Mouse (Mus musculus) MEL (cell line): ENCODE data around the gene E4f1. TPM values are rescaled to one million over a fixed set of nuclear protein-coding genes. Genes with fewer than 3 reads are reported as not detected.

Experiments used
- DNase-seq: peaks from one replicate; pipeline ENCODE4 v3.0.0; 2011; ENCODE audit warnings: low read depth, low spot score
- H3K27ac ChIP-seq: 2 replicates; pipeline ENCODE4 v1.5.1; 2012; ENCODE audit warnings: low read depth, mild to moderate bottlenecking, control low read depth, low read length, moderate library complexity; ENCODE audit not compliant: control insufficient read depth
- H3K27me3 ChIP-seq, 2 experiments: fragments of 150-350 bp in 1 of 2; sonication (generic) in 1 of 2; 2 replicates each; pipeline ENCODE4 v1.6.1; 2012; ENCODE audit warnings: low read length in 2 of 2, mild to moderate bottlenecking in 2 of 2, improper control_type of control experiment in 1 of 2, moderate library complexity in 1 of 2; ENCODE audit not compliant: insufficient read depth in 2 of 2, control insufficient read depth in 1 of 2
- H3K36me3 ChIP-seq, 2 experiments: 2 replicates each; pipeline ENCODE4 v1.6.1; 2012 to 2014; ENCODE audit warnings: low read length in 2 of 2, improper control_type of control experiment in 1 of 2, inconsistent platforms in 1 of 2, mild to moderate bottlenecking in 1 of 2; ENCODE audit not compliant: insufficient read depth in 2 of 2, control insufficient read depth in 1 of 2
- H3K4me1 ChIP-seq, 2 experiments: fragments of 150-350 bp in 1 of 2; sonication (generic) in 1 of 2; 2 replicates each; pipeline ENCODE4 v1.6.1; 2012; ENCODE audit warnings: low read length in 2 of 2, improper control_type of control experiment in 1 of 2, mild to moderate bottlenecking in 1 of 2; ENCODE audit not compliant: insufficient read depth in 2 of 2, control insufficient read depth in 1 of 2
- H3K4me3 ChIP-seq, 2 experiments: fragments of 150-350 bp in 1 of 2; sonication (generic) in 1 of 2; 2 replicates each; pipeline ENCODE4 v1.5.1; 2012; ENCODE audit warnings: low read depth in 2 of 2, low read length in 2 of 2, mild to moderate bottlenecking in 2 of 2, moderate library complexity in 2 of 2, control low read depth in 1 of 2, improper control_type of control experiment in 1 of 2; ENCODE audit not compliant: control insufficient read depth in 1 of 2, insufficient read depth in 1 of 2
- H3K79me2 ChIP-seq: 2 replicates; pipeline ENCODE4 v1.6.1; 2012; ENCODE audit warnings: mild to moderate bottlenecking, low read length, moderate library complexity; ENCODE audit not compliant: control insufficient read depth, poor library complexity, insufficient read depth
- H3K9ac ChIP-seq: 2 replicates; pipeline ENCODE4 v1.6.1; 2012; ENCODE audit warnings: low read depth, mild to moderate bottlenecking, control low read depth, low read length, moderate library complexity; ENCODE audit not compliant: control insufficient read depth, poor library complexity, severe bottlenecking
- H3K9me3 ChIP-seq: fragments of 150-350 bp; sonication (generic); replicated peaks from 2 replicates; pipeline ENCODE4 v1.6.1; 2012; ENCODE audit warnings: mild to moderate bottlenecking, low read length, improper control_type of control experiment, moderate library complexity; ENCODE audit not compliant: insufficient read depth
- CHD1 ChIP-seq: IDR thresholded peaks from 2 replicates; pipeline ENCODE4 v1.6.1; 2012; ENCODE audit warnings: low read depth, mild to moderate bottlenecking, inconsistent platforms, low read length, improper control_type of control experiment
- CHD2 ChIP-seq: IDR thresholded peaks from 2 replicates; pipeline ENCODE4 v1.6.1; 2011; ENCODE audit warnings: low read length, improper control_type of control experiment
- CTCF ChIP-seq, 3 experiments: IDR thresholded peaks in 2 of 3; conservative IDR thresholded peaks in 1 of 3; 2 replicates each; pipeline ENCODE4 v1.5.1; 2011 to 2012; ENCODE audit warnings: low read length in 3 of 3, low read depth in 2 of 3, mild to moderate bottlenecking in 2 of 3, improper control_type of control experiment in 1 of 3, inconsistent platforms in 1 of 3, mixed read lengths in 1 of 3, moderate library complexity in 1 of 3; ENCODE audit not compliant: control insufficient read depth in 1 of 3, insufficient read depth in 1 of 3, poor library complexity in 1 of 3, severe bottlenecking in 1 of 3
- ELF1 ChIP-seq: IDR thresholded peaks from 2 replicates; pipeline ENCODE4 v1.6.1; 2014; ENCODE audit warnings: low read depth, mild to moderate bottlenecking, inconsistent platforms, low read length, improper control_type of control experiment, moderate library complexity
- EP300 ChIP-seq, 2 experiments: IDR thresholded peaks; 2 replicates each; pipeline ENCODE4 v1.6.1; 2011; ENCODE audit warnings: improper control_type of control experiment in 2 of 2, low read length in 2 of 2, low read depth in 1 of 2, mild to moderate bottlenecking in 1 of 2
- GABPA ChIP-seq: IDR thresholded peaks from 2 replicates; pipeline ENCODE4 v1.6.1; 2012; ENCODE audit warnings: low read depth, mild to moderate bottlenecking, inconsistent platforms, low read length, improper control_type of control experiment, moderate library complexity
- HCFC1 ChIP-seq: IDR thresholded peaks from 2 replicates; pipeline ENCODE4 v1.6.1; 2012; ENCODE audit warnings: low read depth, mild to moderate bottlenecking, inconsistent platforms, low read length, improper control_type of control experiment, moderate library complexity
- JUND ChIP-seq: IDR thresholded peaks from 2 replicates; pipeline ENCODE4 v1.6.1; 2011; ENCODE audit warnings: low read depth, mild to moderate bottlenecking, improper control_type of control experiment, low read length
- MAFK ChIP-seq: IDR thresholded peaks from 2 replicates; pipeline ENCODE4 v1.6.1; 2011; ENCODE audit warnings: low read depth, mild to moderate bottlenecking, low read length, improper control_type of control experiment, borderline replicate concordance
- MAX ChIP-seq: IDR thresholded peaks from 2 replicates; pipeline ENCODE4 v1.6.1; 2011; ENCODE audit warnings: low read length, improper control_type of control experiment
- MEF2A ChIP-seq: IDR thresholded peaks from 2 replicates; pipeline ENCODE4 v1.6.1; 2014; ENCODE audit warnings: low read depth, mild to moderate bottlenecking, inconsistent platforms, low read length, improper control_type of control experiment; ENCODE audit not compliant: poor library complexity, insufficient replicate concordance, severe bottlenecking; ENCODE audit errors: extremely low read depth
- MYB ChIP-seq: IDR thresholded peaks from 2 replicates; pipeline ENCODE4 v1.6.1; 2011; ENCODE audit warnings: mild to moderate bottlenecking, low read depth, low read length, improper control_type of control experiment
- NELFE ChIP-seq: IDR thresholded peaks from 2 replicates; pipeline ENCODE4 v1.6.1; 2011; ENCODE audit warnings: low read depth, low read length, improper control_type of control experiment
- POLR2A ChIP-seq, 2 experiments: IDR thresholded peaks; 2 replicates each; pipeline ENCODE4 v1.6.1; 2011 to 2012; ENCODE audit warnings: low read length in 2 of 2, mild to moderate bottlenecking in 2 of 2, control low read depth in 1 of 2, improper control_type of control experiment in 1 of 2, low read depth in 1 of 2, moderate library complexity in 1 of 2; ENCODE audit not compliant: control insufficient read depth in 1 of 2, insufficient read depth in 1 of 2, poor library complexity in 1 of 2
- POLR2AphosphoS5 ChIP-seq: IDR thresholded peaks from 2 replicates; pipeline ENCODE4 v1.6.1; 2012; ENCODE audit warnings: low read depth, borderline replicate concordance, mild to moderate bottlenecking, inconsistent platforms, low read length, moderate library complexity, mixed read lengths
- RAD21 ChIP-seq: IDR thresholded peaks from 2 replicates; pipeline ENCODE4 v1.6.1; 2011; ENCODE audit warnings: mild to moderate bottlenecking, low read depth, low read length, improper control_type of control experiment
- SIN3A ChIP-seq: IDR thresholded peaks from 2 replicates; pipeline ENCODE4 v1.6.1; 2012; ENCODE audit warnings: low read length, improper control_type of control experiment, inconsistent platforms
- SMC3 ChIP-seq: IDR thresholded peaks from 2 replicates; pipeline ENCODE4 v1.6.1; 2011; ENCODE audit warnings: low read depth, low read length, improper control_type of control experiment
- UBTF ChIP-seq: IDR thresholded peaks from 2 replicates; pipeline ENCODE4 v1.6.1; 2012; ENCODE audit warnings: low read depth, mild to moderate bottlenecking, inconsistent platforms, low read length, improper control_type of control experiment, moderate library complexity, borderline replicate concordance; ENCODE audit not compliant: insufficient read depth
- USF1 ChIP-seq: IDR thresholded peaks from 2 replicates; pipeline ENCODE4 v1.6.1; 2014; ENCODE audit warnings: low read depth, mild to moderate bottlenecking, inconsistent platforms, low read length, improper control_type of control experiment, moderate library complexity
- USF2 ChIP-seq, 2 experiments: IDR thresholded peaks; 2 replicates each; pipeline ENCODE4 v1.6.1; 2011 to 2012; ENCODE audit warnings: improper control_type of control experiment in 2 of 2, low read length in 2 of 2, borderline replicate concordance in 1 of 2, inconsistent platforms in 1 of 2, low read depth in 1 of 2, mild to moderate bottlenecking in 1 of 2; ENCODE audit not compliant: insufficient read depth in 1 of 2
- ZKSCAN1 ChIP-seq: IDR thresholded peaks from 2 replicates; pipeline ENCODE4 v1.6.1; 2012; ENCODE audit warnings: low read depth, mild to moderate bottlenecking, inconsistent platforms, low read length, improper control_type of control experiment, moderate library complexity
- ZMIZ1 ChIP-seq: IDR thresholded peaks from 2 replicates; pipeline ENCODE4 v1.6.1; 2012; ENCODE audit warnings: low read depth, mild to moderate bottlenecking, inconsistent platforms, low read length, improper control_type of control experiment, moderate library complexity
- polyA plus RNA-seq, 2 experiments: library from polyadenylated mRNA; stranded (reverse) in 1 of 2; unstranded in 1 of 2; fragments of >175 nt in 1 of 2; fragments of >200 nt in 1 of 2; gene quantifications; 2 replicates each; pipeline versions ENCODE4 v1.2.1 to v1.2.4; 2012; ENCODE audit warnings: low replicate concordance in 2 of 2, low read depth in 1 of 2; ENCODE audit not compliant: insufficient read length in 2 of 2, insufficient read depth in 1 of 2, missing spikeins in 1 of 2
- total RNA-seq: library from RNA; depleted of rRNA; stranded (reverse); fragments of 300-350 nt; gene quantifications from 2 replicates; pipeline ENCODE4 v1.2.3, GENCODE M21; 2012

The E4f1 gene
- total and polyA plus RNA-seq, 3 experiments, result 24.3 to 37.1 TPM; not detected in 1

GRCm38 (mm10) chr17:24453372-24453771, 16.7 kb downstream of the E4f1 start:
- TF ChIP-seq USF2 (IDR thresholded peaks at IDR 0.05; ENCODE audit: borderline replicate concordance in 1 of 2, insufficient read depth in 1 of 2, low read depth in 1 of 2, low read length in 2 of 2) (no peak), SIN3A (no peak), MEF2A (no peak), EP300 (IDR thresholded peaks at IDR 0.05; ENCODE audit: low read depth in 1 of 2, low read length in 2 of 2) (no peak), POLR2A (IDR thresholded peaks at IDR 0.05; ENCODE audit: control insufficient read depth in 1 of 2, insufficient read depth in 1 of 2, low read depth in 1 of 2, low read length in 2 of 2, poor library complexity in 1 of 2) (no peak), ZKSCAN1 (no peak), HCFC1 (no peak), CHD2 (no peak), CHD1 (no peak), MAX (no peak), MAFK (no peak), GABPA (no peak), CTCF (IDR thresholded peaks at IDR 0.05 in 2 of 3, conservative IDR thresholded peaks at IDR 0.05 in 1 of 3; ENCODE audit: control insufficient read depth in 1 of 3, insufficient read depth in 1 of 3, low read depth in 2 of 3, low read length in 3 of 3, poor library complexity in 1 of 3, severe bottlenecking in 1 of 3) (no peak), SMC3 (no peak), ZMIZ1 (no peak), JUND (no peak), UBTF (no peak), USF1 (no peak), ELF1 (no peak), RAD21 (no peak)
- H3K79me2 ChIP-seq, result peaks cover 18% of the 10 kb centered on the region
- H3K4me3 ChIP-seq, result no peak overlapping the region
- H3K36me3 ChIP-seq, result peaks cover 2 to 17% of the 10 kb centered on the region in 2 experiments
- no peak for DNase-seq
- peaks cover 7 to 12% of the 10 kb centered on the region in 2 experiments for H3K4me1 ChIP-seq
- H3K9me3 ChIP-seq, result no peaks in the 10 kb centered on the region
- no peak overlapping the region for H3K9ac ChIP-seq
- no peaks in the 10 kb centered on the region for H3K27me3 ChIP-seq
- H3K27ac ChIP-seq, result no peak overlapping the region

DNA sequence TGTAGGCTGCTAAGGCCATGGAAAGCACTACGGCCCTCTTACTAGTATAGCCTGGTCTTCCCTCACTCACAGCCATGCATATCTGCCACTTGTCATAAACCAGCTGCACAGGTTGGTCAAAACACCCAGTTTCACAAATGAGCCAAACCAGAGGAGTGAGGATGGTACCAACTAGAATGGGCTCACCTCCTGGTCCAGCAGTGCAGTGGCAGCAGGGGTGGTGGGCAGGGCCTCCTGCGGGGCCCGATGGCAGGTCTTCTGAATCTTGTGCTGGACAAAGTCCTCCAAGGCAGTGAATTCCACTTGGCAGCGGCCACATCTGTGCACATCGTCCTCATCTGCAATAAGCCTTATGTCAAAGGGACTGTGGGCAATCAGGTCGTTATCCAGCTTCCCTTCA, 18.9 kb downstream of the E4f1 start:
- H3K79me2 ChIP-seq, result peaks cover 16% of the 10 kb centered on the region
- no peak for DNase-seq

More for the DNA sequence above, 18.9 kb downstream of the E4f1 start:
- Histone ChIP-seq H3K27me3 (no peaks in the 10 kb centered on the region), H3K9me3 (no peaks in the 10 kb centered on the region), H3K4me3 (no peak overlapping the region), H3K27ac (no peak overlapping the region), H3K4me1 (peaks cover 7 to 12% of the 10 kb centered on the region in 2 experiments), H3K9ac (no peak overlapping the region), H3K36me3 (peaks cover 2 to 14% of the 10 kb centered on the region in 2 experiments)
- TF ChIP-seq SMC3, result no peak
- no peak for TF ChIP-seq POLR2AphosphoS5
- no peak for TF ChIP-seq RAD21
- TF ChIP-seq CHD2, result no peak
- TF ChIP-seq NELFE, result no peak
- TF ChIP-seq CTCF (IDR thresholded peaks at IDR 0.05 in 2 of 3, conservative IDR thresholded peaks at IDR 0.05 in 1 of 3; ENCODE audit: control insufficient read depth in 1 of 3, insufficient read depth in 1 of 3, low read depth in 2 of 3, low read length in 3 of 3, poor library complexity in 1 of 3, severe bottlenecking in 1 of 3), result no peak
- no peak for TF ChIP-seq MYB
- TF ChIP-seq MAX, result no peak
- TF ChIP-seq ELF1, result no peak
